Mouse (Mus musculus) ES-Bruce4 (cell line): ENCODE results near the gene Ccdc40. TPM values are rescaled to one million over a fixed set of nuclear protein-coding genes. Genes with fewer than 3 reads are reported as not detected.

ENCODE experiments used
- H3K27ac ChIP-seq: 2 replicates; pipeline ENCODE4 v1.5.1; 2012; ENCODE audit warnings: low read length, inconsistent platforms; ENCODE audit not compliant: insufficient read depth
- H3K27me3 ChIP-seq: 2 replicates; pipeline ENCODE4 v1.6.1; 2012; ENCODE audit warnings: mild to moderate bottlenecking, low read length, inconsistent platforms; ENCODE audit not compliant: control insufficient read depth, poor library complexity, insufficient read depth, severe bottlenecking
- H3K36me3 ChIP-seq: 2 replicates; pipeline ENCODE4 v1.6.1; 2012; ENCODE audit warnings: inconsistent platforms, mild to moderate bottlenecking, low read length, moderate library complexity; ENCODE audit not compliant: control insufficient read depth, poor library complexity, insufficient read depth, severe bottlenecking
- H3K4me1 ChIP-seq: one replicate; pipeline ENCODE4 v1.8.1; 2011; ENCODE audit warnings: low read length; ENCODE audit not compliant: control insufficient read depth, insufficient read depth
- H3K4me3 ChIP-seq: 2 replicates; pipeline ENCODE4 v1.5.1; 2011; ENCODE audit warnings: low read depth, mild to moderate bottlenecking, low read length
- H3K9ac ChIP-seq: 2 replicates; pipeline ENCODE4 v1.6.1; 2012; ENCODE audit warnings: low read depth, mild to moderate bottlenecking, inconsistent platforms; ENCODE audit not compliant: poor library complexity, severe bottlenecking
- H3K9me3 ChIP-seq: replicated peaks from 2 replicates; pipeline ENCODE4 v1.6.1; 2012; ENCODE audit warnings: mild to moderate bottlenecking, low read length, inconsistent platforms; ENCODE audit not compliant: control insufficient read depth, poor library complexity, insufficient read depth, severe bottlenecking
- CTCF ChIP-seq: IDR thresholded peaks from one replicate; pipeline ENCODE4 v1.8.1; 2011; ENCODE audit warnings: low read depth, low read length
- EP300 ChIP-seq: IDR thresholded peaks from 2 replicates; pipeline ENCODE4 v1.6.1; 2011; ENCODE audit warnings: low read depth, low read length; ENCODE audit not compliant: insufficient read depth
- POLR2A ChIP-seq: IDR thresholded peaks from one replicate; pipeline ENCODE4 v1.8.1; 2011; ENCODE audit warnings: low read length; ENCODE audit not compliant: insufficient read depth
- polyA plus RNA-seq: library from polyadenylated mRNA; stranded (reverse); fragments of >200 nt; gene quantifications from 2 replicates; pipeline ENCODE4 v1.2.4, GENCODE M21; 2011; ENCODE audit warnings: low read depth; ENCODE audit not compliant: missing spikeins, insufficient read depth, insufficient read length

The Ccdc40 gene
- polyA plus RNA-seq, 1 experiment: 4.1 TPM

DNA sequence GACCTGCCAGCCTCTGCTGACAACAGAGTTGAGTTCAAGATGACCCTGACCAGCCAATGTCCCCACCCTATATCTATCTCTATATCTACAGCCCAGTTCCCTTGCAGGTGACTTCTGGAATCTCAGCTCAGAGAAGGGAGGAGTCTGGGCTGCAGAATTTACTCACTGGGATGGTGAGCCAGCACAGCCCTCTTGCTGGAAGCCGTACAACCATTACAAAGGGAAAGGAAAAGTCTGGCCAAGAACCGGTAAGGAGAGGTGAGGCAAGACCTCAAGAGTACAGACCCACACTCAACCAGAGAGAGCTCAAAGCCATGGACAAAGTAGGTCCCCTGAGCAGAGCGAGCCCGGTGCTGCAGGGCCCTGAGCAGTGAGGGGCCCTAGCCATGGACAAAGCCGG lies 36.2 kb upstream of the Ccdc40 start:
- H3K27me3 ChIP-seq: no peaks in the 10 kb centered on the region
- no peak overlapping the region for H3K4me3 ChIP-seq
- H3K4me1 ChIP-seq: peaks cover 1% of the 10 kb centered on the region
- TF ChIP-seq POLR2A (no peak), CTCF (no peak), EP300 (no peak)
- no peak overlapping the region for H3K27ac ChIP-seq
- no peaks in the 10 kb centered on the region for H3K36me3 ChIP-seq
- no peak overlapping the region for H3K9ac ChIP-seq
- H3K9me3 ChIP-seq: no peaks in the 10 kb centered on the region

GRCm38 (mm10) chr11:119192605-119193004 lies 35.8 kb upstream of the Ccdc40 start:
- no peaks in the 10 kb centered on the region for H3K27me3 ChIP-seq
- no peaks in the 10 kb centered on the region for H3K9me3 ChIP-seq
- no peaks in the 10 kb centered on the region for H3K36me3 ChIP-seq
- H3K4me3 ChIP-seq: no peak overlapping the region
- no peaks in the 10 kb centered on the region for H3K4me1 ChIP-seq
- H3K9ac ChIP-seq: no peak overlapping the region
- no peak overlapping the region for H3K27ac ChIP-seq
- TF ChIP-seq EP300 (no peak), CTCF (no peak), POLR2A (no peak)

DNA sequence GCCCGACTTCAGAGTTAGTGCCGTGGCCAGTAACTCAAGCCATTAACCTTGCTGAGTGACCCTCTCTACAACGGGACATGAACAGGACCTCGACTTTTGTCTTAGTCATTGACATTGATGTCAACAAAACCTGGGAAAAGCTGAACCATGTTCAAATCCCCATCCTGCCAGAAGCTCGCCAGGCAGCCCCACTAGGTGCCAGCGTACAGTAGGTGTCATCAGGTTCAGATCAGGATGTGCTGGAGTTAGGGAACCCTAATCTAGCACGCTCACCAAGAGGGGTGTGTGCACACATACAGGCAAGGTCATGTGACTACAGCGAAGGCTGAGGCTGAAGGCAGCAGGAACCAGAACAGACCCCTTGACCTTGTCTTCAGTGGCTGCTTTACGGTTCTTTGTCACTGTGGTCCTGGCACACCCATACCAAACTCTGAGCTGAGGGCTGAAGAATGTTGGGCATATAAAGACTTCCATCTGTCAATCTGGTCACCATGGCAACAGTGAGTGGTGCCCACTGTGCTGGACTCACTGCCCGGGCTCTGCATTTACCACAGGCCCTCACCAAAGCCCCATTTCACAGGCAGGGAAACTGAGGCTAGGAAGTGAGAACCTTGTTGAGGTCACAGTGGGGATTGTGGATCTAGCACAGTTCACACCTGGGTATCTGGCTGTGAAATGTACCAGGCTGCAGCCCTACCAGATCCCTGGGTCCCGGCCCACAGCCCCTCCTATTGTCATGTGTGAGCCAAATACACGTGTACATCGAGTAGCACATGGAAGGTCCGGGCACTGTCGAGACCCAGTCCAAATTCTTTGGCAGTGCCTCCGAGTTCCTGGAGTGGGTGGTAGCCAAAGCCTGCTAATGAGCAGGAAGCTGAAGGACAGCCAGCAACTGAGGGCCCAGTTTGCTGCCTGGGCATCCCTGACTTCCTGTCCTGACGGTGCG lies 30.5 kb upstream of the Ccdc40 start:
- Histone ChIP-seq H3K4me3 (no peak overlapping the region), H3K27ac (no peak overlapping the region), H3K36me3 (no peaks in the 10 kb centered on the region), H3K9ac (no peak overlapping the region), H3K4me1 (no peaks in the 10 kb centered on the region), H3K9me3 (no peaks in the 10 kb centered on the region), H3K27me3 (no peaks in the 10 kb centered on the region)
- TF ChIP-seq POLR2A: no peak
- TF ChIP-seq CTCF: no peak
- no peak for TF ChIP-seq EP300

GRCm38 (mm10) chr11:119198564-119199232 lies 29.7 kb upstream of the Ccdc40 start:
- TF ChIP-seq EP300 (no peak), CTCF (peak; percentile 72)
- H3K9ac ChIP-seq: no peak overlapping the region
- H3K4me1 ChIP-seq: no peaks in the 10 kb centered on the region
- no peak overlapping the region for H3K4me3 ChIP-seq
- no peaks in the 10 kb centered on the region for H3K27me3 ChIP-seq
- H3K36me3 ChIP-seq: no peaks in the 10 kb centered on the region
- no peaks in the 10 kb centered on the region for H3K9me3 ChIP-seq
- no peak overlapping the region for H3K27ac ChIP-seq

DNA sequence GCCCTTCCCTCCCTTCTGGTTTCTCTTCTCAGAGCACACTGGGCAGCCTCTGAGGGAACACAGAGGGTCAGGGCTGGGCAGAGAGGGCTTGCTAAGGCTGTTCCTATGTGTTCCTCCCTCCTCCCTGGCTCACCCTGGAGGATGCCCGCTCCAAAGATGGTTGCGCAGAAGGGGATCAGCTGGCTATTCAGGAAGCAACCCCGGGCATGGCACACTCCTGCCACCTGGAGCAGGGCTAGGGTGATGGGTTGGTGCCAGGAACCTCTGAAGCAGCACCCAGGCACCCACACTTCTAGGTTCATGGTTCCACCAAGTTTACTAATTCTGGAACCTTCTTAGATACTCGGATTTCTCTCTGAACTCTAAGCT lies 29.2 kb upstream of the Ccdc40 start:
- Histone ChIP-seq H3K36me3 (no peaks in the 10 kb centered on the region), H3K9ac (no peak overlapping the region), H3K4me1 (no peaks in the 10 kb centered on the region), H3K27ac (no peak overlapping the region), H3K27me3 (no peaks in the 10 kb centered on the region), H3K4me3 (no peak overlapping the region), H3K9me3 (no peaks in the 10 kb centered on the region)
- TF ChIP-seq CTCF (no peak), EP300 (no peak), POLR2A (no peak)

DNA sequence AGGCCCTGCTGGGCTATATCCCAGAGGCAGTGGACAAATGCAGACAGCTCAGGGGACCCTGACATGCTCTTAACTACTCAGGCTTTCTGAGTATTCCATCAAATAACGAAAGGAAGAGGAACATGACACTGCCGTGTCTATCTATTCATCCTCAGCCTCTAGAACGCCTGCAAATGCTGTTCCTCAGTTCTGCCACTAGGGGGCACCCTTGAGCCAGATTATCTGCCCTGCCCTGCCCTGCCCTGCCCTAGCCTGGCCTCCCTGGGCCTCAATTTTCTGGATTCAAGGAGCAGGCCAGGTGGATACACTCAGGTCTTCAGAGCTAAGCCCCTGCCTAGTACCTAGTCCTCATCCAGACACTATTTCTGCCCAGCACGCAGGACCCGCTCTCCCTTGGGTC lies 24.9 kb upstream of the Ccdc40 start:
- no peaks in the 10 kb centered on the region for H3K27me3 ChIP-seq
- no peak overlapping the region for H3K27ac ChIP-seq
- no peaks in the 10 kb centered on the region for H3K9me3 ChIP-seq
- H3K4me3 ChIP-seq: no peak overlapping the region
- H3K9ac ChIP-seq: no peak overlapping the region
- TF ChIP-seq POLR2A (no peak), CTCF (peak; percentile 87), EP300 (no peak)
- H3K4me1 ChIP-seq: no peaks in the 10 kb centered on the region
- no peaks in the 10 kb centered on the region for H3K36me3 ChIP-seq
